Mouse (Mus musculus) cerebellum, postnatal 14 days (tissue): Measurements from ENCODE around the gene Farp1.
"Not testable (repeated sequence)": the region's sequence is repeated elsewhere in the genome, so short reads cannot be mapped to it uniquely, and the experiment has no call there.

Experiments used
- DNase-seq, 2 experiments: peaks; one replicate each; pipeline ENCODE4 v3.0.0; 2021; ENCODE audit warnings: mixed read lengths in 2 of 2

Gene Farp1

GRCm38 (mm10) chr14:121189840-121190239, 154.8 kb downstream of the Farp1 start:
- not testable (repeated sequence) for DNase-seq

DNA sequence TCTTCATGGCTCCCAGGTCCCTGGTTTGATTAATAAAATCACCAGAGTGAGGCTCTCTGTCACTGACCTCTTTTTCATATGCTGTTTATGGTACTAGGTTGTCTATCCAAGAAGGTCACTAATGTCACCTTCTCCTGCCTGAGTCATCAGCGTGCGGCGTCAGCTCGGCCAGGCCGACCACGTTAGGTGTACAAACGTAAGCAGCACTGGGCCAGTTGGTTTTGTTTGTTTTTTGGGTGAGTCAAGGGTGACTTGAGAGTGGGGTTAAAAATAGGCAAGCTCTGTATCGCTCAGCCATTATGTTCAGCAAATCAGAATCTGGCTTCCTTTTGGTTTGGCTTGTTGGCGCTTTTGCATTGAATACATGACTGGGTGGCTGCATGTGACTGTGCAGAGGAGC, 155.4 kb downstream of the Farp1 start:
- no peak for DNase-seq

DNA sequence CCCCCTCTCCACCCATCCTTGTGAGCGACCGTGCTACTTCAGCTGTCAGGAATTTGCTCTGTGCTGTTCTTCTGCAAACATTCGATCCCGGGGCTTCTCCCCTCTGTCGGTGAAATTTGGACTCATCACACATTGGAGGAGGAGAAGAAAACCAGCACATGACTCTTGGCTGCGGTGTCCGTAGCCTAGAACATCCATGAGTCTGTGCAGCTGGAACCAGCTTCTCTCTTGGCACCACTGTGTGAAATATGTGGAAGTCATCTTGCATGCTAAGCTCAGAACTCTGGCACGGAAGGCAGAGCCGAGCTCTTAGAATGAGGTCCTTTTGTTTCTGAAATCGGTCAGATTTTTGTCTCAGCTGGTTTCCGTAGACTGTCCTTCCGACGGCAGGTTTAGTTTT, 156.7 kb downstream of the Farp1 start:
- DNase-seq, result no peak

DNA sequence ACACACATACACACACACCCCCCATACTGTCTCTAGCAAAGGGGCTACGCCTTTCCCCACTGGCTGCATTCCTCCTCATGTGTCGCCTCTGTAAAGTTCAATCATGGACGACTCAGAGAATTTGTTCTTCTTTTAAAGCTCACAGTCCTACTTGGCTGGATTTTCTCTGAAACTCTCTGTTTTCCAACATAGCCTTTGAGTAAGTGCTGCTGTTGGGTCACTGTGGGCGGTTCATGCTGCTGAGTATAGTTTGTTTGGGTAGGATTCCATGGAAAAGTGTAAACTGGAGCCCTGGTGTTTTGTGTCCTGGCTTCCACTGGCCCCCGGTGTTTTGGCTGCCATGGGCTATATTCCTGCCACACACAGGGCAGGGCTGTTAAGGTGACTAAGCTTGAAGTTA, 157.4 kb downstream of the Farp1 start:
- DNase-seq, result no peak

DNA sequence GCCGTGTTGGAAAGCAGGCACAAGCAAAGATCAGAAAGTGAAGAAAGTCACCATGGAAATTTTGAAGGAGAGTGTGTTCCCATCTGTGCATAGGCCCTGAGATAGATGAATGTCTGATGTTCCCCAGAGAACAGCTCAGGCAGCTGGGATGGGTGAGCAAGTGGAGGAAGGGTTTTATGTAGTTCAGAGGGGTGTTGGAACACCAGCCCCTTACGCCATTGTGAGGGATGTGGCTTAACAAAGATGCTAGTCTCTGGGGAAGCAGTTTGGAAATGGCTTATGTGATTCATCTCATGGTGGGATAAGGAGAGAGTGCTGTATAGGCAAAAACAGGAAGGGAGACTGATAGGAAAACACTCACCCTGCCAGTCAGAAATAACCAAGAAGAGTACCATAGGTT, 159.0 kb downstream of the Farp1 start:
- DNase-seq, result no peak

GRCm38 (mm10) chr14:121198915-121199572, 164.0 kb downstream of the Farp1 start:
- no peak for DNase-seq

DNA sequence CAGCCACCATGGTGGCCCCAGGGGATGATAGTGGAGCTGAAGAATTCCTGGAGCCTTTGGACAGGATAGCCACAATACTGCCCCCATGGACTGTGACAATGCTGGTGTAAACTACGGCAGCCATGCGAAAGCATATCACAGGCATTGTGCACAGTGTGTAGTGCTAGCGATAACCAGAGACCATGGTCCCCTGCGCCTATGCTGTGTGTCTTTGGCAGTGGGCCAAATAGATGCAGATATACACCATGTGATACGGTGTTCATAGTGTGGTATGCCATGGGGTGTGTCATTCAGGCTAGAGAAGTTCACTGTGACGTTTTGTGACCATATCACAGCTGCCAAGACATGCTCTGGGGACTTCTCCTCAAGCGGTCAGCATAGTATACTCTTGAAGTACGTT, 164.8 kb downstream of the Farp1 start:
- DNase-seq, result no peak

- no peak for DNase-seq
Observed at GRCm38 (mm10) chr14:121200353-121200752, 165.4 kb downstream of the Farp1 start.

- peak in 1 of 2 experiments; percentile 35 for DNase-seq
Observed at GRCm38 (mm10) chr14:121201178-121201577, 166.2 kb downstream of the Farp1 start.

DNA sequence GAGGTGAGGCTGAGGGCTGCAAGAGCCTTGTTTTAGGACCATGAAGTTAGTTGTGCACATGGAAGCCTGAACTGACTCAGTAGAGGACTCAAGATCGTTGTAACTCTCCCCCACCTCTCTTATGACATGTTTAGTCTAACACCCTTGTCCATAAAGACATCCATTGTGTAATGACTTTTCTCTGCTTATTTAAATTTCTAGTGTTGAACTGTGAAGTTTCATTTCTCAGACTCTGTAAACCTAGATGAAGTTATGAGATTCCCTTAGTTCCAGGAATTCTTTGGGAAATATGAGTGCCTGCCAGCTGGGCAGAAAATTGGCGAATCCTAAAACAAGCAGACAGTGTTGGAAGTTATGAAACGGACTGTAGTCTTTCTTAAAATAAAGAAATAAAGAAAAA, 170.5 kb downstream of the Farp1 start:
- no peak for DNase-seq

DNA sequence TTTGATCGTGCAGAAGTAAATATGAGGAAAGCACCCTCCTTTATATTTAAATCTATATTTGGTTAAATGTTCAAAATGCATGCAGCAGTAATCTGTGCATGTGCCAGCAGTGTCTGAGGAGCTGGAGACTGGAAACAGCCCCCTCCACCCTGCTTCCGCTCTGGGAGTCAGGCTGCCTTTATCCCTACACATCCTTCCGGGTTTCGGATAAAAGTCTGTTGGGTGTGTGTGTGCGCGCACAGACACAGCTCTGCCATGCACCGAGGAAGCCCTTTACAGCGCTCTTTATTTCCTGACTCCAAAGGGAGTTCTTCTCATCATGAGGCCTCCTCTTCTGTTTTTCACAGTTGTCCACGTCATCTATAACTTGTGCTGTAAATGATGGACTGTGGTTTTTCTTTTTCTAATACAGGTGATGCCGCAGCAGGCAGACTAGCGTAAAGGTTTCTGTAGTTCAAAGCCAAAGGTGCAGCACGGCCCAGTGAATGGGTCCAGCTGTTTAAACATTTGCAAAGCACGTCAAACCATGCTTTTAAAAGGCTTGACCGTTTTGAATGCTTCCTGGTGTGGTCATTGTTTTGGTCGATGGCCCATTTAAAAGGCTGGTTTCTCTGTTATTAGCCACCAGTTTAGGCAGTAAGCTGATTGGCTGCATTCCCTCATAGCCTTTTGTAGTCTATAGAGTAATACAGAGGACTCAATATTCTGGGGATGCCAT, 172.6 kb downstream of the Farp1 start:
- DNase-seq, result no peak

- peak; percentile 37 to 41 for DNase-seq
Observed at GRCm38 (mm10) chr14:121208159-121208515, 173.1 kb downstream of the Farp1 start.

DNA sequence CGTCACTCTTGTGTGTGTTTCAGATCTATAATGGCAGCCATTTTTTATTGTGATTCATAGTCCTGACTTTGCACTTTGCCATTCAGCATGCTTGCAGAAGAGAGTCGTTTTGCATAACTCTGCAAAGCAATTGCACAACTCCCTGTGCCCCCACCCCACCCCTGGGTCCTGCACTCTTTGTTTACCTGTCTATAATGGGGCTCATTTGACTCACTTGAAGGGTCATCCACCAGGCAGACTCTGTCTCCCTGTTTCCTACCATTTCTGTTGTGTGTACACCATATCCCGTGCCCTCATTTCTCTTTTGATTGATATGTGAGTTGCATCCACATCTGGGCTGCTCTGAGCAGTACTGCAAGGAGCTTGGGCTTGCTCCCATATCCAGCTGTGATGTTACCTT, 175.3 kb downstream of the Farp1 start:
- DNase-seq, result no peak

DNA sequence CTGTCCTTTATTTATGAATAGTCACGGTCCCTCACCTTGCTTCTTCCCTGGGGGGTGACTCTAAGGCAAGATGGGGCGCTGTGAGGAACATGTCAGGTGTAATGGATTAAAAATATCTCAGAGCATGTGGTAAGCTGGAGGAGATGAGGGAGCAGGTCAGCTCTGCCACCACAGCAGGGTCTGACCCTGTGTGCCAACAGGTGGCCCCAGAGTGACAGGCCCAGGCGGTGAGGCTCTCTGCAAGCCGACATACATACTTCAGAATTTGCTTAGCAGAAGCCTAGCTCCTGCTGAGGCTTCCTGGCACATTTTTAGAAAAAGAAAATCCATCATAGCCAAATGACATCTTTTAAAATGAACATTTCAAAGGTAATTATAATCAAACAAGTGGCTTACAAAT, 178.7 kb downstream of the Farp1 start:
- DNase-seq, result no peak

GRCm38 (mm10) chr14:121214636-121215257, 179.7 kb downstream of the Farp1 start:
- no peak for DNase-seq

- no peak for DNase-seq
Observed at GRCm38 (mm10) chr14:121215817-121216216, 180.8 kb downstream of the Farp1 start.

- no peak for DNase-seq
Observed at GRCm38 (mm10) chr14:121216672-121217071, 181.7 kb downstream of the Farp1 start.

GRCm38 (mm10) chr14:121218620-121219019, 183.6 kb downstream of the Farp1 start:
- peak in 1 of 2 experiments; percentile 32 for DNase-seq

DNA sequence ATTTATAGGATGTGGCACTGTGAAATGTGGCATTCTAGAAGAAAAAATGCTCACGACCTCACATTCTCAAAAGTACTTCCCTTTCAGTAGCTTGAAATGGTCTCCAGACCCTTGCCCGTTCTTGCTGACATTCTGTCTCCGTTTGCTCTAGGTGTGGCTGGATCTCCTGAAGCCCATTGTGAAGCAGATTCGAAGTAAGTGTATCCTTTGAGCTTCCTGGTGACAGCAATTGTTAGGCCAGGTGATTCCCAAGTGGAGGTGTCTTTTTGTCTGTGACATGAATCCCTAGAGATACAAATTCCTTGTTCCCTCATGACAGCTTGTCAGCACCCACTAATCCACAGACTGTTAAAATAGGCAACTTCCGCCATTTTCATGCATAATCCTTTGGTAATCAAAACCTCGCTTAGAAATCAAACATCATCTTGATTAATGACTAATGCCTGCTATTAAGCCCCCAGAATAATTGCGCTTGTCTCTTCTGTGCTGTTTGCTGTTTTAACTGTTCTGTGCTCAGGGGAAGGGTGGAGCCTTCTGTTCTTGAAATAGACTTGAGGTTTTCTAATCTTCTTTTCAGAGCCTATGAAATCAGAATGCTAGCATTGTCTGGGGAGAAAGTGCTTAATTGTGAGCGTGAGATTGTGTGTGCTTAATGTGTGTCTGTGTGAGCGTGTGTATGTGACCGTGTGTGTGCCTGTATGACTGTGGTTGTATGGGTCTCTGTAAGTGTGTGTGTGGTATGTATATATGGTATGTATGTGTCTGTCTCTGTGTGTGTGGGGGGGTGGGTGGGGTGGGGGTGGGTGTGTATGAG, 184.4 kb downstream of the Farp1 start:
- no peak for DNase-seq

DNA sequence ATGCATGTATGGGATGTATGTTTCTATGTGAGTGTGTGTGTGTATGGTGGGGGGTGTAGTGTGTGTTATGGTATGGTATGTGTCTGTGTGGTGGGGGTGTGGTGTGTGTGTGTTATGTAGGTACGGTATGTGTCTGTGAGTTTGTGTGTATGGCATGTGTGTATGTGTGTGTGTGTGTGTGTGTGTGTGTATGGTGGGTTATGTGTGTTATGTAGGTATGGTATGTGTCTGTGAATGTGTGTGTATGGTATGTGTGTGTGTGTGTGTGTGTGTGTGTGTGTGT, 185.0 kb downstream of the Farp1 start:
- DNase-seq, result no peak

DNA sequence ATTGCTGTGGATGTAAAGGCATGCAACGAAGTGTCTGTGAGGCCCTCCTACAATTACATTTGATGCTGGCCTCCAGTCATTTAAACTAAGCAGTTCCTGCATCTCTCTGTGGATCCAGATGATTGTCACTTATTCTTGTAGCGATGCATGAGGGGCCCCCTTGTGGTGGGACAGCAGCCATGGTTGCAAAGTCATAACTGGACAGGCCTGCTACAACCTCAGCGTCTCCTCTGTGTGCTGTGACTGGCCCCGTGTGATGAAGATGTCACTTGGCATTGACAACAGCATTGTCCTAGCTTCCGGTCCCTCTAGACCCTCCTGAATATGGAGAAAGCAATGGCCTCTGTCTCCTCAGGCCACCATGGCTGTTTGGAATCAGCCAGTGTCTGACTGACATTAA, 185.7 kb downstream of the Farp1 start:
- peak; percentile 81 to 82 for DNase-seq

DNA sequence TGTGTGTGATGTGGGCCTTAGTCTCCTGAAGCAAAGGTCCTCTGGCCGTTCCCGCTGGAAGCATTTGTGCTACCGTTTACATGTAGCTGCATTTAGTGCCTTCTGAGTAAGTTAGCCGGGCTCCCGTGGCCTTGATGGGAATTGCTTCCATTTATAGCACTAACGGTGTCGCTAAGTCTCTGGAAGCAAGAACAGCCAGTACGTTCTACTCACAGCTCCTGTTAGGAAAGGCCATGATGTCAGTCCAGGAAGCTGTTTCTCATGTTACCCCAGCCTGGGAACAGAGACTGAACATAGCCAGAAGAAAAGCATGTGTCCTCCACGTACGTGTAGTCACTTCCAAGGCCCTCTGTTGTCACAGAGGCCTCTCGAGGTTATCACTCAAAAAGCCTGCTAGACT, 190.8 kb downstream of the Farp1 start:
- no peak for DNase-seq

GRCm38 (mm10) chr14:121229036-121229773, 194.2 kb downstream of the Farp1 start:
- no peak for DNase-seq
